Mouse (Mus musculus) layer of hippocampus, adult 2 months (tissue): ENCODE data around the gene Cox4i1. TPM values are rescaled to one million over a fixed set of nuclear protein-coding genes. Genes with fewer than 3 reads are reported as not detected.

ENCODE experiments used
- DNase-seq, 2 experiments: peaks; one replicate each; pipeline ENCODE4 v3.0.0; 2022; ENCODE audit warnings: low spot score in 2 of 2
- H3K27ac ChIP-seq: fragments of 200-600 bp; 2 replicates; pipeline ENCODE4 v1.8.1; 2022
- H3K4me3 ChIP-seq: fragments of 200-600 bp; 2 replicates; pipeline ENCODE4 v1.8.1; 2022; ENCODE audit warnings: mild to moderate bottlenecking
- CTCF ChIP-seq: fragments of 200-600 bp; conservative IDR thresholded peaks from 2 replicates; pipeline ENCODE4 v1.8.1; 2022; ENCODE audit warnings: antibody characterized with exemption, mild to moderate bottlenecking, moderate library complexity
- long read RNA-seq, 2 experiments: library from polyadenylated mRNA; stranded (forward); transcript quantifications; one replicate each; pipeline ENCODE4 v2.0.0; 2021; ENCODE audit warnings: borderline mapping rate in 2 of 2
- total RNA-seq, 2 experiments: library from RNA; stranded (reverse); gene quantifications; 2 replicates each; pipeline ENCODE4 v1.2.3; 2021

Cox4i1 gene
- 1,000 to 10,000 TPM in 1 of 2 experiments, 100 to 1,000 TPM in 1; 991 to 1,040 TPM for total RNA-seq
- long read RNA-seq, experiment 1, transcript Cox4i1-204 (3 exons, 578 nt), result major isoform, 1,410 of 1,931 reads
- long read RNA-seq, experiment 1, transcript Cox4i1-203 (2 exons, 438 nt), result minor isoform, 7 of 1,931 reads
- long read RNA-seq, experiment 1, transcript Cox4i1-201 (5 exons, 745 nt), result minor isoform, 478 of 1,931 reads
- long read RNA-seq, experiment 1, partial matches to known transcripts, result 11 of 1,931 reads
- long read RNA-seq, experiment 1, other reads (novel, unspliced or antisense), result 23 of 1,931 reads
- long read RNA-seq, experiment 2, transcript Cox4i1-203 (2 exons, 438 nt), result minor isoform, 7 of 2,170 reads
- long read RNA-seq, experiment 2, transcript Cox4i1-201 (5 exons, 745 nt), result minor isoform, 623 of 2,170 reads
- long read RNA-seq, experiment 2, transcript Cox4i1-204 (3 exons, 578 nt), result major isoform, 1,494 of 2,170 reads
- long read RNA-seq, experiment 2, partial matches to known transcripts, result 11 of 2,170 reads
- long read RNA-seq, experiment 2, other reads (novel, unspliced or antisense), result 31 of 2,170 reads

- H3K4me3 ChIP-seq, result peak within 1 kb of the TSS; percentile 100
- peak within 1 kb of the TSS; percentile 97 for H3K27ac ChIP-seq
- TF ChIP-seq CTCF, result 0 out of 2 replicates have a peak, but pooled peaks have one; percentile 35
- DNase-seq, result peak; percentile 88 to 89
These were observed at the start of gene Cox4i1, which contains the start of gene Gm27021 for GRCm38 (mm10) chr8:120667561-120668373. Cox4i1 (plus strand) TSS chr8:120668222. Gm27021 (minus strand) TSS chr8:120668079.

- no peak for TF ChIP-seq CTCF
- Histone ChIP-seq H3K27ac (peak overlapping the region; percentile 95), H3K4me3 (no peak overlapping the region)
- peak; percentile 54 to 75 for DNase-seq
These were observed 48.5 kb upstream of the Cox4i1 start for GRCm38 (mm10) chr8:120619235-120620180.

GRCm38 (mm10) chr8:120620441-120620840, 47.6 kb upstream of the Cox4i1 start:
- no peak overlapping the region for H3K4me3 ChIP-seq
- H3K27ac ChIP-seq, result peak overlapping the region; percentile 95
- TF ChIP-seq CTCF, result no peak
- no peak for DNase-seq

- TF ChIP-seq CTCF, result no peak
- Histone ChIP-seq H3K4me3 (no peak overlapping the region), H3K27ac (peak overlapping the region; percentile 71)
- no peak for DNase-seq
These were observed 45.9 kb upstream of the Cox4i1 start for GRCm38 (mm10) chr8:120622161-120622560.

GRCm38 (mm10) chr8:120623608-120624007, 44.4 kb upstream of the Cox4i1 start:
- H3K4me3 ChIP-seq, result no peak overlapping the region
- no peak for TF ChIP-seq CTCF
- peak overlapping the region; percentile 67; the same call in 1 of the 2 replicates for H3K27ac ChIP-seq
- no peak for DNase-seq

GRCm38 (mm10) chr8:120626461-120626860, 41.6 kb upstream of the Cox4i1 start:
- DNase-seq, result no peak
- H3K4me3 ChIP-seq, result no peak overlapping the region
- no peak for TF ChIP-seq CTCF
- H3K27ac ChIP-seq, result no peak overlapping the region

- peak; percentile 35 to 59 for DNase-seq
- Histone ChIP-seq H3K27ac (peak overlapping the region; percentile 65), H3K4me3 (no peak overlapping the region)
- TF ChIP-seq CTCF, result no peak
These were observed 40.7 kb upstream of the Cox4i1 start for GRCm38 (mm10) chr8:120627298-120627697.

GRCm38 (mm10) chr8:120630031-120630430, 38.0 kb upstream of the Cox4i1 start:
- no peak for DNase-seq
- TF ChIP-seq CTCF, result no peak
- Histone ChIP-seq H3K27ac (peak overlapping the region; percentile 78; the same call in 1 of the 2 replicates), H3K4me3 (no peak overlapping the region)

- TF ChIP-seq CTCF, result no peak
These were observed 37.2 kb upstream of the Cox4i1 start for GRCm38 (mm10) chr8:120630848-120631247.

GRCm38 (mm10) chr8:120631441-120632375, 36.3 kb upstream of the Cox4i1 start:
- DNase-seq, result peak in 1 of 2 experiments; percentile 38
- TF ChIP-seq CTCF, result no peak
- no peak overlapping the region for H3K4me3 ChIP-seq
- peak overlapping the region; percentile 78 for H3K27ac ChIP-seq

More at GRCm38 (mm10) chr8:120630848-120631247, 37.2 kb upstream of the Cox4i1 start:
- Histone ChIP-seq H3K27ac (peak overlapping the region; percentile 78), H3K4me3 (no peak overlapping the region)
- DNase-seq, result no peak
